Mouse (Mus musculus): ENCODE data around the gene 2810408A11Rik.
A peak's percentile ranks its signal among the peaks of the same experiment; 100 is the strongest.

Gene 2810408A11Rik

GRCm38 (mm10) chr11:69913554-69914371, 13.0 kb upstream of the 2810408A11Rik start, which contains the start of gene Gps2:
Gps2 (plus strand) TSS chr11:69913888.
- DNase-seq (ENCODE audit: low read depth in 2 of 2, low spot score in 2 of 2) = peak; percentile 85 to 88

DNA sequence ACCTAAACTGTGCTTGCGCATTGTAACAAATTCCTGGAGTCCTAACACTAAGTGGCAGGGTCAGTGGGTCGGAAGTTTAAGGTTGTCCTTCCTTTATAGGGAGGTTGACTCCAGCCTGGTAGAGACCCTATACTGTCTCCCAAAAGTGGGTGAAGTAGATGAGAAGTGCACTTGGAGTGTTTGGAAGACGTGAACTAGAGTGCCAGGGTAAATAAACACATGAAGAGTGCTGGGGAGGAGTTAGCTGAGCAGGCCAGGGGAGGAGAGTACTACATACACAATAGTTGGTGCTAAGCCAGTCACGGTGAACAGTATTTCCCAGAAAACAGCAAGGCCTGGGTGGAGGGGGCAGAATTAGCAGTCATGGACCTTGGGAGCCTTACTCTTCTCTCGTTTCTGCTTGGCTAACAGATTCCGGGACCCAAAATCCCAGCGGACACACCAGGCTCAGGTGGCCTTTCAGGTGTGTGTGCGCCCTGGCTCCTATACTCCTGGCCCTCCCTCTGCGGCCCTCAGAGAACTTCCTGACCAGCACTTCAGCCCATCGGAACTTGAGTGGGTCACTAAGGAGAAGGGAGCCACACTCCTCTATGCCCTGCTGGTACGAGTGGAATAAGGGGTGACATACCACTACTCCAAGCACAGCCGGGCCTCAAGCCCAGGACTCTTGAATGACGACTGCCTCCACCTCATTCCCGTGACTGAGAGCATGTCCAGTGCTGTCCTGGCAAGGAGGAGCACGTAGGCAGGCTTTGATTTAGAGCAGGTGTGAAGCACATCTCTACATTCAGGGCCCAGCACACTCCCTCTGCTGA, 12.1 kb upstream of the 2810408A11Rik start:
- DNase-seq (ENCODE audit: low read depth in 2 of 2, low spot score in 2 of 2) = no peak

DNA sequence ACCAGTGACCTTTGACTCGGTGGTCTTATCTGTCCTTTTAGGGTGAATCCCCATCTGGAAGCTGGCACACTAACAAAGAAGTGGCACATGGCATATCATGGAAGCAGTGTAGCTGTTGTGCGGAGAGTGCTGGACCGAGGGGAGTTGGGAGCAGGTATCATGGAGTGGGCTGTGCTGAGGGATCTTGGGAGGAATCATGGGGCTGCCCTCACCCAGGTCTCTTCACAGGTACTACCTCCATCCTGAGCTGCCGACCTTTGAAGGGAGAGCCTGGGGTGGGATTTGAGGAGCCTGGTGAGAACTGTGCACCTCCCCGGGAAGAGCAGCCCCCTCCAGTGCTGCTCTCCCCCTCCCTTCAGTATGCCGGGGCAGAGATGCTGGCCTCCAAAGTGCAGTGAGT, 10.9 kb upstream of the 2810408A11Rik start:
- no peak for DNase-seq (ENCODE audit: low read depth in 2 of 2, low spot score in 2 of 2)

DNA sequence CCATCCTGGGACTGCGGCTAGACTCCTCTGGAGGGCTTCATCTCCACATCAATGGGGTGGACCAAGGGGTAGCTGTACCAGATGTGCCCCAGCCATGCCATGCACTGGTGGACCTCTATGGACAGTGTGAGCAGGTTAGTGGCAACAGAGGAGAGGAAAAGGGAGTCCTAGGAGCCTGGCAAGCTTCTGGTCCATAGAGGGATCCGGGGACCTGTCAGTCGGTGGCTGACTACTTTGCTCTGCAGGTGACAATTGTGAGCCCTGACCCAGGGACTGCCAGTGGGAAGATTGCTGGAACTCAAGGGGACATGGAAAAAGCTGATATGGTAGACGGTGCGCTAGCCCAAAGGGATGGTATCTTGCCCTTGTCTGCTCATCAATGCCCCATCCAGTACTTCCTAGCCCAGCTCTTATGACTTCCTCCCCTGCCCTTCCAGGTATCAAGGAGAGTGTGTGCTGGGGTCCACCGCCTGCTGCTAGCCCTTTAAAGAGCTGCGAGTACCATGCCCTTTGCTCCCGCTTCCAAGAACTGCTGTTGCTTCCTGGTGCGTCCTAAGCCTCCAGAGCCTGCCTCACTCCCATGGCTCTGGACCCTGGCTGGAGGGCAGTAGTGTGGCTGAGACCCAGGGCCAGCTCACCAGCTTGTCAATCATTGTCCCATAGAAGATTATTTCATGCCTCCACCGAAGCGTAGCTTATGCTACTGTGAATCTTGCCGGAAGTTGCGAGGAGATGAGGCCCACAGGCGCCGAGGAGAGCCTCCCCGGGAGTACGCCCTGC, 10.2 kb upstream of the 2810408A11Rik start:
- DNase-seq (ENCODE audit: low read depth in 2 of 2, low spot score in 2 of 2) = no peak

- no peak for DNase-seq (ENCODE audit: low read depth in 2 of 2, low spot score in 2 of 2)
These were observed 9.4 kb upstream of the 2810408A11Rik start for GRCm38 (mm10) chr11:69910177-69910576.

DNA sequence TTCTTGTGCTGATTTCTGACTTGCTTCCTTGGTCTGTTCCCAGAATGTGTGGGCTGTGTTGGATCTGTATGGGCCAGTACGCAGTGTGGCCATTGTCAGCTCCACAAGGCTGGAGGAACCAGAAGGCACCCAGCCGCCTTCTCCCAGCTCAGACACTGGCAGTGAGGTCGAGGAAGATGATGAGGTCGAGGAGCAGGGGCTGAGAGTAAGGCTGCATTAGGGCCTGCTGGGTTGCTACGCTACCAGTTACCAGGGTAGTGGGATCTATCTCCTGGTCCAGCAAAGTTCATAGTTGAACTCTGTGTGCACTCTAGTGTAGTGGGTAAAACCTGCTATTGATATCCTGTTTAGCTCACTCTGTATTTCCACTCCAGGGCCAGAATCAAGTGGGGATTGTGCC, 8.4 kb upstream of the 2810408A11Rik start:
- no peak for DNase-seq (ENCODE audit: low read depth in 2 of 2, low spot score in 2 of 2)

DNA sequence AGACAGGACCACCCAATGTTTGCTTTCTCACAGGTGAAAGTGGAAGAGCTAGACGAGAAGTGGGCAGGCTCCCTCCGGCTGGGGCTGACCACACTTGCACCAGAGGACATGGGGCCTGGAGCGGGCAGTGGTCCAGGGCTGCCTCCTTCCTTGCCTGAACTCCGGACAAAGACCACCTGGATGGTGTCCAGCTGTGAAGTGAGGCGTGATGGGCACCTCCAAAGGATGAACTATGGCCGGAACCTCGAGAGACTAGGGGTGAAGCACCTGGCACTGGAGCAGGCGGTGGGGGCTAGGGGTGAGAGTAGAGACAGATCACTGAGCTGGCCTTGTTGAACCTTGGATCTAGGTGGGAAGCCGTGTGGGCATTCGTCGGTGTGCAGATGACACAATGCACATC, 7.9 kb upstream of the 2810408A11Rik start:
- DNase-seq (ENCODE audit: low read depth in 2 of 2, low spot score in 2 of 2) = no peak

- DNase-seq (ENCODE audit: low read depth in 2 of 2, low spot score in 2 of 2) = no peak
These were observed 3.5 kb upstream of the 2810408A11Rik start for GRCm38 (mm10) chr11:69904311-69904710.

GRCm38 (mm10) chr11:69902972-69903371, 2.2 kb upstream of the 2810408A11Rik start:
- DNase-seq (ENCODE audit: low read depth in 2 of 2, low spot score in 2 of 2) = no peak

GRCm38 (mm10) chr11:69901993-69902392, 1.2 kb upstream of the 2810408A11Rik start:
- DNase-seq (ENCODE audit: low read depth in 2 of 2, low spot score in 2 of 2) = no peak

DNA sequence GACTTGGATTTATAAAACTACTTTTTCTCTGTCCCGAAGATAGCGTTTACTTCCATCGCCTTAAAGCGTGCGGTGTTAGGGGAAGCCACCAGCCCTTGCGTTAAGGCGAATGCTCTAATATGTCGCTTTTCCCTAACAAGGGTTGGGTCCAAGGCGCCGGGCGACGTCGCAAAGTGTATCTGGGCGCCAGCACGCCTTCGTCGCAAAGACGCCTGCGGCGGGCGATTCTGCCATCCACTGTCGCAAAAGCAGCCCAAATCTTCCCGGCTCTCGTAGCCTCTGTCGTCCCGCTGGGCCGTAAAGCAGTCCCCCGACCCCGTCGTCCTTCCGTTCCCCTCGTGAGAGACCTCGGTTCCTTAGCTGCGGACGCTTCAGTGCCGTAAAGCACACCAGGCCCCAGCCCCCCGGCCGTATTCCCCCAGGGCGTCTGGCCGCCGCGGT, 639 bp upstream of the 2810408A11Rik start:
- peak; percentile 77 to 81 for DNase-seq (ENCODE audit: low read depth in 2 of 2, low spot score in 2 of 2)

- DNase-seq (ENCODE audit: low read depth in 2 of 2, low spot score in 2 of 2) = no peak
These were observed 917 bp downstream of the 2810408A11Rik start for GRCm38 (mm10) chr11:69899870-69900269.

GRCm38 (mm10) chr11:69895291-69895690, 5.5 kb downstream of the 2810408A11Rik start, which contains the start of gene Acap1:
Acap1 (minus strand) TSS chr11:69895539.
- peak in 1 of 2 experiments; percentile 52 for DNase-seq (ENCODE audit: low read depth in 2 of 2, low spot score in 2 of 2)

DNA sequence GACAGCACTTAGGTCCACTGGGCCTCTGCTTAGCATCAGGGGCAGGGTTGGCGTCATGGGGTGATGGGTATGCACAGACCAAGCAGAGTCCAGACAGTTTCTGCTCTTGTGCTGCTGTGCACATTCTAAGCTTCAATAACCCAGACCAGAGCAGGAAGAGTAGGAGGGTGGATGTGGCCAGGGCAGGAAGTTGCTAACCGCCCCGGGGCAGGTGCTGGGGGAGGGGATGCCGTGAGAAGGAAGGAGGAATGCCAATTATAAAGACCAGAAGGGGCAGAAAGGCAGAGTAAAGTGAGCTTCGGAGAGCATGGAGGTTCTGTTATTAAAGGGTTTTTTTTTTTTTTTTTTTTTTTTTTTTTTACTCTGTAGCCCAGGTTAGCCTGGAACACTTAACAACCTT, 6.1 kb downstream of the 2810408A11Rik start:
- DNase-seq (ENCODE audit: low read depth in 2 of 2, low spot score in 2 of 2) = peak; percentile 58 to 77

- no peak for DNase-seq (ENCODE audit: low read depth in 2 of 2, low spot score in 2 of 2)
These were observed 9.3 kb downstream of the 2810408A11Rik start for GRCm38 (mm10) chr11:69891482-69891881.

DNA sequence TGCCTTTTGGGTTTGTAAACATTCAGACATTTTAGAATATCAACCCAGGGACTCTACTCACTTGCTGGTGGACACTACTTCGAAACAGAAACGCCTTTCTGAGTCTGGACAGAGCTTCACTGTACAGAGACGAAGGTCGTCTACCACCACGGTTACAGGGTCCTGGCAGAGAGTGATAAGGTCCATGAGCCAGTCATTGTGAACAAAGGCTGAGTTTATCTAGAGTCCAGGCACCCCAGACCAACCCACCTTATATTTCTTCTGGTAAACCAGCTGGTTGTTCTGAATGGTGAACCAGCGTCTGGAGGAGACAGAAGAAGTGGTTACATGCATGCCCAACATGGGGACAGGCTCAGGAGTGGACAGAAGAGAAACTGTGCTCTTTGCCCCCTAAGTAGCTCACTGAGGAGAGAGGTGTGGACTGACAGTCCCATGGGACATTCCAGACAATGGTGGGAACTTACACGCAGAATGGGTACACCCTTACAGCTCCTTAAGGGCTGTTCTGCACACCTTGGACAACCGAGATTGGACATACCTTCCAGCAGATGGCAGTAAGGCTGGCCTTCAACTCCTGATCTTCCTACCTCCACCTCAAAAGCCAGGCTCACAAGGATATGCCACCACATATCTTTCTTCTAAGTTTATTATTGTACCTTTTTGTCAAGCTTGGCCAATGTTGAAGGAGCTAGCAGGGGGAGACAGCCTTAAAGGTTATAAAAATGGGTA, 13.7 kb downstream of the 2810408A11Rik start:
- DNase-seq (ENCODE audit: low read depth in 2 of 2, low spot score in 2 of 2) = no peak

GRCm38 (mm10) chr11:69884663-69885062, 16.1 kb downstream of the 2810408A11Rik start:
- DNase-seq (ENCODE audit: low read depth in 2 of 2, low spot score in 2 of 2) = no peak

- DNase-seq (ENCODE audit: low read depth in 2 of 2, low spot score in 2 of 2) = no peak
These were observed 16.5 kb downstream of the 2810408A11Rik start for GRCm38 (mm10) chr11:69884240-69884639.

DNA sequence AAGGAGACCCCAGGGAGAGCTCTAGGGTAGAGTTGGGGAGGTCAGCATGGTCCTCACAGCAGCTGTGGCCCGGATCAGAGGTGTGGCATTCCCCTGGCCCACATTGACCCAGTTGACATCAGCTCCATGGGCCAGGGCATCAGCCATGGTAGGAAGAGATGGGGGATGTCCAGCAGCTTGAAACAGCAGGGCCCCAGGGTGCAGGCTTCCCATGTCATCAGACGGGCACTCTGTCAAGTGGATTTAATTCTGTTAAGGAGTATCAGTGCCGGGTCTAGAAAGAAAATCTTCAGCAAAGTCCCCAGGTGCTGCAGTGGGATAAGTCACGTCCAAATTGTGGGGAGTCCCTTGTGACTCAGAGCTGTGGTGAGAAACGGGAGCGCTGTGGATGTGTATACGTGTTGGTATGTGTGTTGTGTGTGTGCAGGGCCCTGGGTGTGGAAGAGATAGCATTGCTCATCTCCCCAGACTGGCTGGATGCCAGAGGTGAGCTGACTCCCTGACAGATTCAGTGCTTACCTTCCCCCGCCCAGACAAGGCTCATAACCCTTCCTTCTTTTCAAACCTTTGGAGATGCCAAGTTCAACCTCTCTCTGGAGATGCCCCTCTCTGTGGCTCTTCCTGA, 17.1 kb downstream of the 2810408A11Rik start:
- DNase-seq (ENCODE audit: low read depth in 2 of 2, low spot score in 2 of 2) = no peak

GRCm38 (mm10) chr11:69883066-69883465, 17.7 kb downstream of the 2810408A11Rik start:
- peak; percentile 55 to 73 for DNase-seq (ENCODE audit: low read depth in 2 of 2, low spot score in 2 of 2)

Measured in CD8-positive naive resting alpha-beta T cell, adult 2 months (primary cell).